Mouse (Mus musculus): ENCODE measurements at regions not wholly inside any gene's neighbourhood (a gene's known extent, or its start where the extent isn't known, plus 50 kb on each side); places are given as distances from the start of the nearest gene placed in this dataset.
A peak's percentile ranks its signal among the peaks of the same experiment; 100 is the strongest.

GRCm38 (mm10) chr3:21428120-21428519 is 648.3 kb upstream of the Tbl1xr1 start:
- H3K36me3 ChIP-seq (ENCODE audit: control insufficient read depth, insufficient read depth, low read length) = no peaks in the 10 kb centered on the region
- 44% methylated on average over 2 of the region's 2 CpGs for WGBS
- no peaks in the 10 kb centered on the region for H3K79me2 ChIP-seq (ENCODE audit: control insufficient read depth, insufficient read depth, low read length)
- no peak overlapping the region for H3K9ac ChIP-seq (ENCODE audit: low read depth, low read length)
- H3K27me3 ChIP-seq (ENCODE audit: control insufficient read depth, insufficient read depth, low read length) = no peaks in the 10 kb centered on the region
- H3K4me3 ChIP-seq (ENCODE audit: insufficient read depth, low read depth, low read length) = no peak overlapping the region
- H3K4me1 ChIP-seq (ENCODE audit: control insufficient read depth, insufficient read depth, low read length) = peaks cover 2% of the 10 kb centered on the region; the same call in 1 of the 2 replicates
- TF ChIP-seq CTCF (IDR thresholded peaks at IDR 0.05; ENCODE audit: low read depth, low read length) (no peak), POLR2A (IDR thresholded peaks at IDR 0.05; ENCODE audit: extremely low read depth, insufficient read depth, low read length) (no peak)
- DNase-seq (ENCODE audit: extremely low read depth, low read depth, low spot score) = peak; percentile 26
- no peak overlapping the region for H3K27ac ChIP-seq (replicated peaks; ENCODE audit: insufficient read depth, low read depth, low read length)

GRCm38 (mm10) chr3:21464245-21464644 is 612.2 kb upstream of the Tbl1xr1 start:
- Histone ChIP-seq H3K27ac (replicated peaks; ENCODE audit: insufficient read depth, low read depth, low read length) (no peak overlapping the region), H3K79me2 (ENCODE audit: control insufficient read depth, insufficient read depth, low read length) (no peaks in the 10 kb centered on the region), H3K9ac (ENCODE audit: low read depth, low read length) (no peak overlapping the region), H3K27me3 (ENCODE audit: control insufficient read depth, insufficient read depth, low read length) (no peaks in the 10 kb centered on the region), H3K4me1 (ENCODE audit: control insufficient read depth, insufficient read depth, low read length) (no peaks in the 10 kb centered on the region), H3K36me3 (ENCODE audit: control insufficient read depth, insufficient read depth, low read length) (no peaks in the 10 kb centered on the region), H3K4me3 (ENCODE audit: insufficient read depth, low read depth, low read length) (no peak overlapping the region)
- 74% methylated on average over 4 of the region's 4 CpGs for WGBS
- DNase-seq (ENCODE audit: extremely low read depth, low read depth, low spot score) = no peak
- TF ChIP-seq POLR2A (IDR thresholded peaks at IDR 0.05; ENCODE audit: extremely low read depth, insufficient read depth, low read length) = no peak
- no peak for TF ChIP-seq CTCF (IDR thresholded peaks at IDR 0.05; ENCODE audit: low read depth, low read length)

- 80% methylated on average over 7 of the region's 7 CpGs for WGBS
- Histone ChIP-seq H3K79me2 (ENCODE audit: control insufficient read depth, insufficient read depth, low read length) (no peaks in the 10 kb centered on the region), H3K4me1 (ENCODE audit: control insufficient read depth, insufficient read depth, low read length) (no peaks in the 10 kb centered on the region), H3K4me3 (ENCODE audit: insufficient read depth, low read depth, low read length) (no peak overlapping the region), H3K27ac (replicated peaks; ENCODE audit: insufficient read depth, low read depth, low read length) (no peak overlapping the region), H3K27me3 (ENCODE audit: control insufficient read depth, insufficient read depth, low read length) (no peaks in the 10 kb centered on the region), H3K36me3 (ENCODE audit: control insufficient read depth, insufficient read depth, low read length) (no peaks in the 10 kb centered on the region), H3K9ac (ENCODE audit: low read depth, low read length) (no peak overlapping the region)
- TF ChIP-seq CTCF (IDR thresholded peaks at IDR 0.05; ENCODE audit: low read depth, low read length) (no peak), POLR2A (IDR thresholded peaks at IDR 0.05; ENCODE audit: extremely low read depth, insufficient read depth, low read length) (no peak)
- DNase-seq (ENCODE audit: extremely low read depth, low read depth, low spot score) = no peak
These were observed 610.3 kb upstream of the Tbl1xr1 start for GRCm38 (mm10) chr3:21466113-21466645.

GRCm38 (mm10) chr3:21477366-21477765 is 599.1 kb upstream of the Tbl1xr1 start:
- no peak overlapping the region for H3K27ac ChIP-seq (replicated peaks; ENCODE audit: insufficient read depth, low read depth, low read length)
- H3K9ac ChIP-seq (ENCODE audit: low read depth, low read length) = no peak overlapping the region
- no peaks in the 10 kb centered on the region for H3K27me3 ChIP-seq (ENCODE audit: control insufficient read depth, insufficient read depth, low read length)
- no peak overlapping the region for H3K4me3 ChIP-seq (ENCODE audit: insufficient read depth, low read depth, low read length)
- 92% methylated on average over 4 of the region's 4 CpGs for WGBS
- H3K79me2 ChIP-seq (ENCODE audit: control insufficient read depth, insufficient read depth, low read length) = no peaks in the 10 kb centered on the region
- no peaks in the 10 kb centered on the region for H3K36me3 ChIP-seq (ENCODE audit: control insufficient read depth, insufficient read depth, low read length)
- no peak for DNase-seq (ENCODE audit: extremely low read depth, low read depth, low spot score)
- no peaks in the 10 kb centered on the region; the same call in 1 of the 2 replicates for H3K4me1 ChIP-seq (ENCODE audit: control insufficient read depth, insufficient read depth, low read length)
- TF ChIP-seq POLR2A (IDR thresholded peaks at IDR 0.05; ENCODE audit: extremely low read depth, insufficient read depth, low read length) = no peak
- TF ChIP-seq CTCF (IDR thresholded peaks at IDR 0.05; ENCODE audit: low read depth, low read length) = no peak

GRCm38 (mm10) chr3:21479021-21479795 is 597.2 kb upstream of the Tbl1xr1 start:
- Histone ChIP-seq H3K9ac (ENCODE audit: low read depth, low read length) (no peak overlapping the region), H3K79me2 (ENCODE audit: control insufficient read depth, insufficient read depth, low read length) (no peaks in the 10 kb centered on the region), H3K36me3 (ENCODE audit: control insufficient read depth, insufficient read depth, low read length) (no peaks in the 10 kb centered on the region), H3K4me1 (ENCODE audit: control insufficient read depth, insufficient read depth, low read length) (no peaks in the 10 kb centered on the region; the same call in 1 of the 2 replicates), H3K27ac (replicated peaks; ENCODE audit: insufficient read depth, low read depth, low read length) (0 out of 2 replicates have a peak overlapping the region, but pooled peaks have one; percentile 41), H3K27me3 (ENCODE audit: control insufficient read depth, insufficient read depth, low read length) (no peaks in the 10 kb centered on the region), H3K4me3 (ENCODE audit: insufficient read depth, low read depth, low read length) (no peak overlapping the region)
- TF ChIP-seq POLR2A (IDR thresholded peaks at IDR 0.05; ENCODE audit: extremely low read depth, insufficient read depth, low read length) (no peak), CTCF (IDR thresholded peaks at IDR 0.05; ENCODE audit: low read depth, low read length) (no peak)
- peak; percentile 16 for DNase-seq (ENCODE audit: extremely low read depth, low read depth, low spot score)
- 26% methylated on average over 5 of the region's 5 CpGs for whole genome bisulfite sequencing

- DNase-seq (ENCODE audit: extremely low read depth, low read depth, low spot score) = no peak
- Histone ChIP-seq H3K9ac (ENCODE audit: low read depth, low read length) (no peak overlapping the region), H3K79me2 (ENCODE audit: control insufficient read depth, insufficient read depth, low read length) (no peaks in the 10 kb centered on the region), H3K4me3 (ENCODE audit: insufficient read depth, low read depth, low read length) (no peak overlapping the region), H3K27ac (replicated peaks; ENCODE audit: insufficient read depth, low read depth, low read length) (no peak overlapping the region), H3K27me3 (ENCODE audit: control insufficient read depth, insufficient read depth, low read length) (no peaks in the 10 kb centered on the region), H3K36me3 (ENCODE audit: control insufficient read depth, insufficient read depth, low read length) (no peaks in the 10 kb centered on the region), H3K4me1 (ENCODE audit: control insufficient read depth, insufficient read depth, low read length) (no peaks in the 10 kb centered on the region; the same call in 1 of the 2 replicates)
- TF ChIP-seq CTCF (IDR thresholded peaks at IDR 0.05; ENCODE audit: low read depth, low read length) (no peak), POLR2A (IDR thresholded peaks at IDR 0.05; ENCODE audit: extremely low read depth, insufficient read depth, low read length) (no peak)
These were observed 596.6 kb upstream of the Tbl1xr1 start for GRCm38 (mm10) chr3:21479846-21480245.
